Comparison of ENCODE assay signal across 13 mouse cellular contexts in the genomic region with DNA sequence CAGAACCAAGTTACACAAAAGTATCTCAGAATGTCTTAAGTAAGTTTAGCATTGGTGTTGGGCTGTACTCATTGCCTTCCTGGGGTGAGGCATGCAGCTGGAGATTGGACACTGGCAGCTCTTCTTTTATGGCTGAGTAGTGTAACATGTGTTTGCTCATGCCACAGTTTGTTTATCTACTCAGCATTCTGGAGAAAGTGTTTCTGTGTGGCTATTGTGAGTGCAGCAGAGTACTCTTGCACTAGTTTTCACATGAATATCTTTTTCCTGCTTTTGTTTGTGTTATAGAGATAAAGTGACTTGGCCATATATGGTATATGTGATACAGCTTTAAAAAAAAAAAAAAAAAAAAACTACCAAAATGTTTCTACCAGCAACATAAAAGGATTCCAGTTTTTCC. TPM values are rescaled to one million over a fixed set of nuclear protein-coding genes. Genes with fewer than 3 reads are reported as not detected.
A peak's percentile ranks its signal among the peaks of the same experiment; 100 is the strongest.
DNase-seq lines count a peak whose midpoint lies in the region; ATAC-seq and TF ChIP-seq lines count a peak whose summit lies in the region.
"Had no signal": no experiment of that assay in that cellular context is flagged by ENCODE, and none has a peak within 500 bp of the region (broad histone marks: within the 10 kb centered on the region; RNA-seq: fewer than 3 reads in every experiment).

No protein-coding gene starts in this region.

- no peak for DNase-seq in heart, adult 8-10 months (ENCODE audit: low spot score)
- peak; percentile 15 for DNase-seq in CD4-positive, CD25-positive, alpha-beta regulatory T cell, adult 2 months (ENCODE audit: low read depth, low spot score)
- DNase-seq in layer of hippocampus, adult 8-10 months (ENCODE audit: low spot score in 2 of 2): no peak
- DNase-seq in left cerebral cortex, adult 2 months (ENCODE audit: extremely low spot score in 1 of 2, low spot score in 2 of 2): no peak
- no peak for DNase-seq in spleen, postnatal 4 days (ENCODE audit: low spot score in 2 of 2)
- DNase-seq: adrenal gland, postnatal 25 days; cerebellum, adult 8-10 months; kidney, postnatal 4 days; left cerebral cortex, postnatal 4 days; thymus, postnatal 25 days had no signal

- no peak for TF ChIP-seq POLR2A in embryonic fibroblast, embryonic 13.5 days (IDR thresholded peaks at IDR 0.05; ENCODE audit: low read depth, low read length)

- intact Hi-C loops in left cerebral cortex, adult 2 months (cut with DNase I): no loop called here

- H3K27me3 ChIP-seq in heart, embryonic 15.5 days: no peaks in the 10 kb centered on the region
- no peaks in the 10 kb centered on the region for H3K27me3 ChIP-seq in liver, embryonic 16.5 days (ENCODE audit: control insufficient read depth, insufficient read depth, low read depth, low read length)

- peak overlapping the region; percentile 20 for H3K27ac ChIP-seq in heart, embryonic 15.5 days
- peak overlapping the region; percentile 15; the same call in 1 of the 2 replicates for H3K27ac ChIP-seq in embryonic fibroblast, embryonic 13.5 days (ENCODE audit: insufficient read depth, low read length)
- H3K27ac ChIP-seq in liver, embryonic 16.5 days (ENCODE audit: low read length): peak overlapping the region; percentile 56
- H3K27ac ChIP-seq in left cerebral cortex, adult 2 months: no peak overlapping the region

- H3K9me3 ChIP-seq in heart, embryonic 15.5 days (replicated peaks): no peaks in the 10 kb centered on the region
- no peaks in the 10 kb centered on the region for H3K9me3 ChIP-seq in liver, embryonic 16.5 days (replicated peaks; ENCODE audit: control insufficient read depth, low read length)

- H3K9ac ChIP-seq in heart, embryonic 15.5 days: no peak overlapping the region
- 0 out of 2 replicates have a peak overlapping the region, but pooled peaks have one; percentile 0 for H3K9ac ChIP-seq in liver, embryonic 16.5 days (ENCODE audit: low read depth, low read length)

- no peak for TF ChIP-seq CTCF in embryonic fibroblast, embryonic 13.5 days (IDR thresholded peaks at IDR 0.05; ENCODE audit: borderline replicate concordance, insufficient read depth, low read length)
- TF ChIP-seq CTCF in left cerebral cortex, adult 2 months (IDR thresholded peaks at IDR 0.05): no peak

- H3K36me3 ChIP-seq in heart, embryonic 15.5 days: no peaks in the 10 kb centered on the region
- H3K36me3 ChIP-seq in liver, embryonic 16.5 days (ENCODE audit: control insufficient read depth, insufficient read depth): 0 out of 2 replicates have a peak, but pooled peaks cover under 1% of the 10 kb centered on the region

- H3K4me2 ChIP-seq in heart, embryonic 15.5 days: no peak overlapping the region
- H3K4me2 ChIP-seq in liver, embryonic 16.5 days (ENCODE audit: low read depth, low read length): no peak overlapping the region; the same call in 1 of the 2 replicates

- peaks cover 16% of the 10 kb centered on the region for H3K4me1 ChIP-seq in heart, embryonic 15.5 days (replicated peaks)
- H3K4me1 ChIP-seq in embryonic fibroblast, embryonic 13.5 days (ENCODE audit: control insufficient read depth, insufficient read depth, low read length): 0 out of 2 replicates have a peak, but pooled peaks cover 3% of the 10 kb centered on the region
- H3K4me1 ChIP-seq in liver, embryonic 16.5 days (ENCODE audit: control insufficient read depth, low read depth, low read length): peaks cover 20% of the 10 kb centered on the region

- H3K4me3 ChIP-seq in heart, embryonic 15.5 days: no peak overlapping the region
- H3K4me3 ChIP-seq in embryonic fibroblast, embryonic 13.5 days (ENCODE audit: insufficient read depth, low read length): no peak overlapping the region
- H3K4me3 ChIP-seq in liver, embryonic 16.5 days (ENCODE audit: low read depth, low read length): no peak overlapping the region
- no peak overlapping the region for H3K4me3 ChIP-seq in left cerebral cortex, adult 2 months

- no peak for ATAC-seq in heart, embryonic 15.5 days (replicated peaks; ENCODE audit: insufficient number of reproducible peaks, insufficient read depth, low FRiP score, low read depth)
- ATAC-seq in liver, embryonic 16.5 days (ENCODE audit: low read depth): peak; percentile 69

RNA-seq across cellular contexts. Expression of a gene that starts 13.5 kb away (rescaled TPM):
- polyA plus RNA-seq in heart, embryonic 15.5 days (2015; fragmentation: Nextera tagmentation; extraction: Ambion mirVana): 20.3 and 21.7 TPM in 2 replicates
- 10 to 100 TPM; 12.4 to 13.4 (median 12.9) TPM for total RNA-seq in heart, adult 8-10 months (2022)
- 19.7 and 24.6 TPM in 2 replicates for polyA plus RNA-seq in embryonic fibroblast, embryonic 13.5 days (2011; ENCODE audit: insufficient read length, low read depth, missing spikeins)
- polyA plus RNA-seq in liver, embryonic 16.5 days (2015; fragmentation: Nextera tagmentation; extraction: Ambion mirVana): 8.9 and 9.2 TPM in 2 replicates
- 10 to 100 TPM; 27.3 to 31.2 (median 29.0) TPM for total RNA-seq in layer of hippocampus, adult 8-10 months (2022)
- total RNA-seq in left cerebral cortex, adult 2 months (2021): 10 to 100 TPM; 25.8 to 26.6 TPM

RNA-seq across cellular contexts. Expression of a gene that starts 50.8 kb away (rescaled TPM):
- 391 and 431 TPM in 2 replicates for polyA plus RNA-seq in heart, embryonic 15.5 days (2015; fragmentation: Nextera tagmentation; extraction: Ambion mirVana)
- 10 to 100 TPM; 60.5 to 84.8 (median 69.0) TPM for total RNA-seq in heart, adult 8-10 months (2022)
- 569 and 573 TPM in 2 replicates for polyA plus RNA-seq in embryonic fibroblast, embryonic 13.5 days (2011; ENCODE audit: insufficient read length, low read depth, missing spikeins)
- 154 and 161 TPM in 2 replicates for polyA plus RNA-seq in liver, embryonic 16.5 days (2015; fragmentation: Nextera tagmentation; extraction: Ambion mirVana)
- 100 to 1,000 TPM; 114 to 128 (median 120) TPM for total RNA-seq in layer of hippocampus, adult 8-10 months (2022)
- 100 to 1,000 TPM; 108 to 114 TPM for total RNA-seq in left cerebral cortex, adult 2 months (2021)

RNA-seq across cellular contexts. Expression of a gene that starts 52.4 kb away (rescaled TPM):
- polyA plus RNA-seq in heart, embryonic 15.5 days (2015; fragmentation: Nextera tagmentation; extraction: Ambion mirVana): 111 and 141 TPM in 2 replicates
- total RNA-seq in heart, adult 8-10 months (2022): 100 to 1,000 TPM; 242 to 367 (median 269) TPM
- 109 and 124 TPM in 2 replicates for polyA plus RNA-seq in embryonic fibroblast, embryonic 13.5 days (2011; ENCODE audit: insufficient read length, low read depth, missing spikeins)
- 7.5 and 8.1 TPM in 2 replicates for polyA plus RNA-seq in liver, embryonic 16.5 days (2015; fragmentation: Nextera tagmentation; extraction: Ambion mirVana)
- 100 to 1,000 TPM in 2 of 4 experiments, 10 to 100 TPM in 2; 93.5 to 105 (median 101) TPM for total RNA-seq in layer of hippocampus, adult 8-10 months (2022)
- 100 to 1,000 TPM; 113 to 116 TPM for total RNA-seq in left cerebral cortex, adult 2 months (2021)
